Comparison of ENCODE assay signal across 22 mouse cellular contexts in genomic region chr10:61130959-61131358, GRCm38 (mm10). TPM values are rescaled to one million over a fixed set of nuclear protein-coding genes. Genes with fewer than 3 reads are reported as not detected.
DNase-seq lines count a peak whose midpoint lies in the region; ATAC-seq and TF ChIP-seq lines count a peak whose summit lies in the region.
"Had no signal": no experiment of that assay in that cellular context is flagged by ENCODE, and none has a peak within 500 bp of the region (broad histone marks: within the 10 kb centered on the region; RNA-seq: fewer than 3 reads in every experiment).

No protein-coding gene starts in this region.

- peaks cover 5% of the 10 kb centered on the region for H3K4me1 ChIP-seq in lung, adult 2 months (ENCODE audit: control insufficient read depth, insufficient read depth, low read length)
- H3K4me1 ChIP-seq in kidney, embryonic 16.5 days (ENCODE audit: insufficient read depth, low read length) = peaks cover 2% of the 10 kb centered on the region; the same call in 1 of the 2 replicates
- H3K4me1 ChIP-seq: embryonic facial prominence, embryonic 13.5 days; hindbrain, embryonic 10.5 days had no signal

- H3K36me3 ChIP-seq in myocyte (ENCODE audit: control insufficient read depth, insufficient read depth) = peaks cover 17% of the 10 kb centered on the region
- H3K36me3 ChIP-seq in kidney, embryonic 16.5 days (ENCODE audit: insufficient read depth, low read length) = peaks cover 6% of the 10 kb centered on the region; the same call in 1 of the 2 replicates

- DNase-seq in adrenal gland, postnatal 25 days = peak; percentile 4
- DNase-seq in adrenal gland, adult (ENCODE audit: inconsistent age in 2 of 2, low spot score in 1 of 2) = no peak
- peak; percentile 81 for DNase-seq in Muller cell, postnatal 12 days (ENCODE audit: inconsistent ontology term)
- peak; percentile 27 for DNase-seq in cerebellum, adult 9-11 months
- no peak for DNase-seq in lung, adult 2 months
- DNase-seq in urinary bladder, adult 2 months (ENCODE audit: low spot score) = no peak
- DNase-seq: adrenal gland, postnatal 14 days; forebrain, postnatal 0 days; kidney, adult 2 months; kidney, postnatal 14 days; layer of hippocampus, adult 9-11 months; lung, adult 18-20 months; lung, postnatal 36 days had no signal

- H3K4me2 ChIP-seq in myocyte (ENCODE audit: low read depth) = peak overlapping the region; percentile 30
- no peak overlapping the region for H3K4me2 ChIP-seq in kidney, embryonic 16.5 days (replicated peaks; ENCODE audit: low read depth, low read length)
- H3K4me2 ChIP-seq: embryonic facial prominence, embryonic 13.5 days; liver, embryonic 11.5 days had no signal

- no peaks in the 10 kb centered on the region for H3K27me3 ChIP-seq in myocyte (ENCODE audit: control insufficient read depth, insufficient read depth, insufficient read length)
- H3K27me3 ChIP-seq in kidney, embryonic 16.5 days (ENCODE audit: insufficient read depth, low read length) = no peaks in the 10 kb centered on the region
- H3K27me3 ChIP-seq: embryonic facial prominence, embryonic 13.5 days had no signal

- 67% methylated on average over 3 of the region's 3 CpGs for WGBS in lung, adult 2 months
- WGBS in kidney, embryonic 16.5 days = 87% methylated on average over 3 of the region's 3 CpGs

- TF ChIP-seq CTCF in lung, adult 2 months (IDR thresholded peaks at IDR 0.05; ENCODE audit: insufficient read depth, low read length) = no peak

- peaks cover 45% of the 10 kb centered on the region for H3K79me2 ChIP-seq in myocyte (ENCODE audit: control insufficient read depth, insufficient read depth)

- TF ChIP-seq POLR2A in myocyte (IDR thresholded peaks at IDR 0.05; ENCODE audit: insufficient read length, low read depth) = no peak
- TF ChIP-seq POLR2A in lung, adult 2 months (IDR thresholded peaks at IDR 0.05; ENCODE audit: borderline replicate concordance, extremely low read depth, low read depth, low read length) = no peak

- no peak for ATAC-seq in kidney, embryonic 16.5 days (ENCODE audit: low FRiP score, low TSS enrichment)
- ATAC-seq: forebrain, postnatal 0 days had no signal

- no peak overlapping the region for H3K27ac ChIP-seq in kidney, embryonic 16.5 days (ENCODE audit: low read length)
- H3K27ac ChIP-seq: embryonic facial prominence, embryonic 13.5 days; hindbrain, embryonic 10.5 days; left cerebral cortex, adult 2 months; stomach, postnatal 0 days had no signal

- H3K9me3 ChIP-seq in kidney, embryonic 16.5 days (ENCODE audit: low read length) = no peaks in the 10 kb centered on the region
- H3K9me3 ChIP-seq: embryonic facial prominence, embryonic 13.5 days; hindbrain, embryonic 10.5 days had no signal

- no peak overlapping the region for H3ac ChIP-seq in myocyte (ENCODE audit: control insufficient read depth, insufficient read length)

- H3K9ac ChIP-seq in kidney, embryonic 16.5 days (replicated peaks; ENCODE audit: low read length) = no peak overlapping the region
- H3K9ac ChIP-seq: embryonic facial prominence, embryonic 13.5 days; forebrain, postnatal 0 days had no signal

- no peak overlapping the region for H3K4me3 ChIP-seq in myocyte
- H3K4me3 ChIP-seq in lung, adult 2 months (replicated peaks; ENCODE audit: extremely low read depth, low read depth, low read length) = no peak overlapping the region
- H3K4me3 ChIP-seq in kidney, embryonic 16.5 days (ENCODE audit: low read length) = no peak overlapping the region
- H3K4me3 ChIP-seq: embryonic facial prominence, embryonic 13.5 days; hindbrain, embryonic 10.5 days; left cerebral cortex, adult 2 months had no signal

TF ChIP-seq in myocyte, 11 proteins besides CTCF, POLR2A, EP300 and RAD21:
- TF ChIP-seq E2F4 (IDR thresholded peaks at IDR 0.05; ENCODE audit: insufficient read depth) (no peak), MYOG (IDR thresholded peaks at IDR 0.05; ENCODE audit: control insufficient read depth in 1 of 3, insufficient read depth in 1 of 3, insufficient read length in 2 of 3, low read depth in 2 of 3) (peak in 1 of 3 experiments; percentile 32), MYOD1 (IDR thresholded peaks at IDR 0.05; ENCODE audit: control insufficient read depth in 1 of 3, insufficient read length in 2 of 3, low read depth in 2 of 3) (peak in 1 of 3 experiments; percentile 30), TCF3 (IDR thresholded peaks at IDR 0.05; ENCODE audit: insufficient read length, low read depth) (no peak), POLR2AphosphoS2 (IDR thresholded peaks at IDR 0.05; ENCODE audit: insufficient read length, low read depth) (no peak), TCF12 (IDR thresholded peaks at IDR 0.05; ENCODE audit: insufficient read depth, poor library complexity, severe bottlenecking) (no peak), CEBPB (IDR thresholded peaks at IDR 0.05; ENCODE audit: insufficient read depth, poor library complexity, severe bottlenecking) (no peak), SRF (IDR thresholded peaks at IDR 0.05; ENCODE audit: control insufficient read depth, insufficient read length, low read depth) (no peak)

RNA-seq across cellular contexts. Expression of gene Sgpl1, which starts 16.5 kb away (rescaled TPM):
- 77.3 and 82.4 TPM in 2 replicates for total RNA-seq in adrenal gland, postnatal 25 days (2021)
- 42.6 TPM for polyA plus RNA-seq in myocyte (2012; fragmentation: generic; extraction: Trizol)
- 19.0 and 29.2 TPM in 2 replicates for polyA plus RNA-seq in lung, adult 2 months (2012; rRNA removed)
- polyA plus RNA-seq in urinary bladder, adult 2 months (2012; rRNA removed) = 197 and 200 TPM in 2 replicates
- 75.9 and 76.5 TPM in 2 replicates for polyA plus RNA-seq in kidney, embryonic 16.5 days (2015; fragmentation: Nextera tagmentation; extraction: Ambion mirVana)

RNA-seq across cellular contexts. Expression of gene Tbata, which starts 40.8 kb away (rescaled TPM):
- not detected in 2 replicates for total RNA-seq in adrenal gland, postnatal 25 days (2021)
- not detected for polyA plus RNA-seq in myocyte (2012; fragmentation: generic; extraction: Trizol)
- 3.8 and 4.1 TPM in 2 replicates for polyA plus RNA-seq in lung, adult 2 months (2012; rRNA removed)
- 0.58 and 0.91 TPM in 2 replicates for polyA plus RNA-seq in urinary bladder, adult 2 months (2012; rRNA removed)
- polyA plus RNA-seq in kidney, embryonic 16.5 days (2015; fragmentation: Nextera tagmentation; extraction: Ambion mirVana) = 0.24 TPM in 1 of 2 replicates, not detected in the other
- total RNA-seq: adrenal gland, postnatal 14 days; gastrocnemius, postnatal 4 days had no signal
- polyA plus RNA-seq: embryonic facial prominence, embryonic 13.5 days; limb, embryonic 11.5 days; liver, embryonic 11.5 days had no signal

RNA-seq across cellular contexts. Expression of gene Pcbd1, which starts 41.8 kb away (rescaled TPM):
- 13.9 and 15.8 TPM in 2 replicates for total RNA-seq in adrenal gland, postnatal 25 days (2021)
- 2.9 TPM for polyA plus RNA-seq in myocyte (2012; fragmentation: generic; extraction: Trizol)
- polyA plus RNA-seq in lung, adult 2 months (2012; rRNA removed) = 5.2 and 6.9 TPM in 2 replicates
- 19.7 and 22.7 TPM in 2 replicates for polyA plus RNA-seq in urinary bladder, adult 2 months (2012; rRNA removed)
- polyA plus RNA-seq in kidney, embryonic 16.5 days (2015; fragmentation: Nextera tagmentation; extraction: Ambion mirVana) = 183 TPM in 2 replicates

Comparison
In these comparisons a context has a peak if more than half of its experiments do, and no peak if none do; other contexts are left out.
1. DNase-seq: peak in adrenal gland, postnatal 25 days (single experiment), Muller cell, postnatal 12 days (single experiment) and cerebellum, adult 9-11 months (single experiment); none in adrenal gland, adult (0 of 2), lung, adult 2 months (single experiment) and urinary bladder, adult 2 months (single experiment).